Mouse (Mus musculus): ENCODE results near the gene Tbc1d1. TPM values are rescaled to one million over a fixed set of nuclear protein-coding genes. Genes with fewer than 3 reads are reported as not detected.

The Tbc1d1 gene
- 11.9 and 12.6 TPM in 2 replicates for polyA plus RNA-seq (2012; rRNA removed)

DNA sequence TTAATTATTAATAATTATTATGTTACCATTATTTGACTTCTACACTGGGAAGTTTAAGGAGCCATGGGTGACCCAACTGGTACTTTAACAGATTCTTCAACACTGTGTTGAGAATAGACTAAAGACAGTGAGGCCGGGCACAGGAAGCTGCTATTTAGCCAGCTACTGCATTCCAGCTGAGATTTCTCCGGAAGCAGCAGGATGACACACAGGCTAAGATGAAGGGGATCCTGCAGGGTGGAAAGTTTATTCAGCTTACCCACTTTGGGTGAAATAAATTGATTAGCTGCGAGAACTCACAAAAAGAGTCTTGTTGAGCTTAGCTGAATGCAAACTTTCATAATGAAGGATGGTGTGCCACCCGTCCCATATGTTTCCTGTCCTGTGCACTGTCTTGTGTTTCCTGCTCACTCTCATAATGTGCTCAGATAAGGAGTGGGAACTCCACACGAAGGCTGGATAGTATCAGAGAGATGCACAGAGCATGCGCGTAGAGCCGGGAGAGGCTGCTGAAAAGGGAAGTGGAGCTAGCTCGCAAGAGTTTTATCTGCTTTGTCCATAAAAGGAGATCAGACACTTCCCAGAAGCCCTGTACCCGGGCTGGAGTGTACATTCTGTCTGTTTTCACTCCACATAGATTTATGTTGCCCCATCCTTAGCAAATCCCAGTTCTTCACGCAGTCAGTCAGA, at the start of gene Tbc1d1:
TSS of gene Tbc1d1 (plus strand) at position 445 of the 690 bp plus-strand sequence.

Other genes with a start within 250 kb of the Tbc1d1 start
- gene Rell1, start 187.4 kb upstream of the Tbc1d1 start, polyA plus RNA-seq (2012; rRNA removed) = 20.1 and 20.6 TPM in 2 replicates
- 31.4 and 40.5 TPM in 2 replicates for gene Pgm2, start 63.4 kb upstream of the Tbc1d1 start, polyA plus RNA-seq (2012; rRNA removed)